Mouse (Mus musculus) embryonic facial prominence, embryonic 13.5 days (tissue): ENCODE data around the gene Sh3tc1. TPM values are rescaled to one million over a fixed set of nuclear protein-coding genes. Genes with fewer than 3 reads are reported as not detected.

Experiments used
- ATAC-seq: fragments of 200-750 bp; cut with Nextera tagmentation; 2 replicates; pipeline ENCODE4 v1.8.0; 2017; ENCODE audit warnings: low read depth; ENCODE audit not compliant: insufficient number of reproducible peaks, insufficient read depth, low FRiP score, low TSS enrichment
- H3K27ac ChIP-seq: fragments of 300-500 bp; sonication (generic); 2 replicates; pipeline ENCODE4 v1.5.1; 2015; ENCODE audit warnings: moderate library complexity, mild to moderate bottlenecking, inconsistent platforms
- H3K27me3 ChIP-seq: fragments of 300-500 bp; sonication (generic); 2 replicates; pipeline ENCODE4 v1.6.1; 2015; ENCODE audit warnings: mild to moderate bottlenecking, inconsistent platforms
- H3K36me3 ChIP-seq: fragments of 300-500 bp; sonication (generic); 2 replicates; pipeline ENCODE4 v1.6.1; 2015; ENCODE audit warnings: mild to moderate bottlenecking, inconsistent platforms
- H3K4me1 ChIP-seq: fragments of 300-500 bp; sonication (generic); 2 replicates; pipeline ENCODE4 v1.6.1; 2015; ENCODE audit warnings: inconsistent platforms
- H3K4me2 ChIP-seq: fragments of 300-500 bp; sonication (generic); 2 replicates; pipeline ENCODE4 v1.6.1; 2015; ENCODE audit warnings: moderate library complexity, mild to moderate bottlenecking, inconsistent platforms
- H3K4me3 ChIP-seq: fragments of 300-500 bp; sonication (generic); 2 replicates; pipeline ENCODE4 v1.5.1; 2015; ENCODE audit warnings: mild to moderate bottlenecking, inconsistent platforms
- H3K9ac ChIP-seq: fragments of 300-500 bp; sonication (generic); 2 replicates; pipeline ENCODE4 v1.6.1; 2015; ENCODE audit warnings: mild to moderate bottlenecking, inconsistent platforms
- H3K9me3 ChIP-seq: fragments of 300-500 bp; sonication (generic); 2 replicates; pipeline ENCODE4 v1.6.1; 2016; ENCODE audit warnings: inconsistent platforms
- WGBS: fragments of 180-500 bp; shearing (Covaris S2); methylation state at CpG from one replicate; pipeline ENCODE4 v1.1.7; 2015; ENCODE audit warnings: mixed read lengths; 5-methylcytosine and 5-hydroxymethylcytosine counted together
- polyA plus RNA-seq: library from polyadenylated mRNA; unstranded; fragments of >200 nt; fragmentation: Nextera tagmentation; extraction: Ambion mirVana; gene quantifications from 2 replicates; pipeline ENCODE4 v1.2.1, GENCODE M21; 2015

Gene Sh3tc1
- polyA plus RNA-seq, 1 experiment from 2014 or later, result 6.5 TPM

DNA sequence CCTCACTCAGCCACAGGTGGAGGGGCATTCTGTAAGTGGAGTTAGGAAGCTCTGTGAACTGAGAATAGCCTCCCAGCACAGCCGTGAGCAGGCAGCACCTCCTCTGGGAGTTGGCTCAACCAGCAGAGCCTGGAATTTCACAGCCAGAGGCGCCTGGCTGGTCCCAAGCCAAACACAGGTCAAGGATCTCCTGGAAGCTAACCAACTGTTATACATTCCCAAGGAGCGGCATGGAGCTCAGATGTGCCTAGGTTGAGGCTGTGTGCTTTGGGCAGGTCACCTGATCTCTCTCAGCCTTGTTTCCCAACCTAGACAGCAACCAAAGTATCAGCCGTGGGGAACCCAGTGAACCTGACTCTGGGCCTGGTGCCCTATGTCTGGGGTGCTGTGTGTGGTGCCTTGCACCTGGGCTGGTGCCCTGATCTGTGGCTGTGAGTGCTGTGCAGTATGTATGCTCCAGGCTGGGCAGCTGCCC is 65.7 kb downstream of the Sh3tc1 start:
- Histone ChIP-seq H3K4me2 (no peak overlapping the region), H3K4me1 (peaks cover 44% of the 10 kb centered on the region), H3K27me3 (peaks cover 24% of the 10 kb centered on the region), H3K4me3 (no peak overlapping the region), H3K27ac (peak overlapping the region; percentile 29), H3K9ac (no peak overlapping the region), H3K9me3 (no peaks in the 10 kb centered on the region), H3K36me3 (no peaks in the 10 kb centered on the region)
- ATAC-seq, result no peak
- WGBS, result 48% methylated on average over 4 of the region's 4 CpGs

DNA sequence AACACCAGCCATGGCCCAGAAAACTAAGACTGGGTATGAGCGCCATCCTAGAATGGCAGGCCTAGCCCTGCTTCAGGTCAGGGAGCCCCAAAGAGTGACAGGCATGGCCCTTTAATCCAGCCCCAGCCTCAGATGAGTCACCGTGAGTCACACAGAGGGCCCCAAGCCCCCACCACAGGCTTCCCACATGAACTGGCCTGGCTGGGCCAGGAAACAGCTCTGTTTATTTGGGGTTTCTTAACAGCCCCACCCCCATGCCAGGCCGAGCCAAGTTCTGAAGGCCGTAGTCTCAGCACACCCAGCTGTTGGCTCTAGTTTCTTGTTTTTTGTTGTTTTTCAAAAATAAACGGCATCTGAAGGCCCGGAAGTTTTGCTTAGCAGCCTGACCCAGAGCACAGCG is 66.7 kb downstream of the Sh3tc1 start:
- peaks cover 41% of the 10 kb centered on the region for H3K4me1 ChIP-seq
- peak; percentile 29; the same call in 1 of the 2 replicates for ATAC-seq
- 47% methylated on average over 7 of the region's 7 CpGs for WGBS

DNA sequence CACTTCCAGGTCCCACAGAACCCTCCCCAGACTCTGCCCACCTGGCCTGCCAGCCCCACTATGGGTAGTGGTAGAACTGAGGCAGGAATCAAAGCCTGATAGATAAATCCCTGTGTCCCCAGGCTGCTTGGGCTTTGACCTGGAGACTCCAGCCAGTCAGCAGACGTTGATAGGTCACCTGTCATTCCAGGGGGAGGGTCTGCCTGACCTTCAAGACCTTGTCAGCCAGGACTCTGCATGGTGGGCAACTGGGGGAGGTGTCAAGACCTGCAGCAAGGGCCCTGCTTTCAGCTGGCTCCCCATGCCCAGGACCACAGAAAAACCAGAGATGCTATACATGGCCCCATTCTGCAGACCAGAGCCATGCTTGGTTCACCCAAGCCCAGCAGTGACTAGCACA is 67.2 kb downstream of the Sh3tc1 start:
- no peaks in the 10 kb centered on the region for H3K36me3 ChIP-seq
- no peak overlapping the region for H3K4me3 ChIP-seq
- peak overlapping the region; percentile 29 for H3K27ac ChIP-seq
- H3K9me3 ChIP-seq, result no peaks in the 10 kb centered on the region
- H3K4me1 ChIP-seq, result peaks cover 41% of the 10 kb centered on the region
- 48% methylated on average over 1 of the region's 1 CpGs for WGBS
- peaks cover 9% of the 10 kb centered on the region for H3K27me3 ChIP-seq
- no peak overlapping the region for H3K4me2 ChIP-seq
- H3K9ac ChIP-seq, result no peak overlapping the region
- ATAC-seq, result no peak

More for the DNA sequence above, 66.7 kb downstream of the Sh3tc1 start:
- Histone ChIP-seq H3K4me2 (no peak overlapping the region), H3K27me3 (peaks cover 14% of the 10 kb centered on the region), H3K4me3 (no peak overlapping the region), H3K9ac (no peak overlapping the region; the same call in 1 of the 2 replicates), H3K9me3 (no peaks in the 10 kb centered on the region), H3K36me3 (no peaks in the 10 kb centered on the region), H3K27ac (peak overlapping the region; percentile 29)

DNA sequence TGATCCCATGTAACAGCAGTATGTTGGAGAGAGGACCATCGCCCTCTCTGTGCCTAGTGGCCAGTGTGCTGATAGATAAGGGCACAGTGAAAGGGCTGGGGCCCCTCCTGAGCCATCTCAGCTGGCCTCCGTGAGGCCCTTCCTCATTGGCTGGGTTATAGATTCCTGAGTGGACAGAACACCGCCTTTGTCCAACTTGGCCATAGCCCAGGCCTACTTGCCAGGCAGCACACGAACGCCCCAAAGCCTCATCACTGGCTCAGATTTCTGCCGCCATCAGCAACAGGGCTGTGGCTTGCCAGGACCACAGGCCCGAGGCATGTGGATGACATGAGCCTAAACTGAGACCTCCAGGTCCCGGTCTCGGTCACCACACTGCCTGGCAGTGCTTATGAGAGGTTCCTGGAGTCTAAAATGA is 68.3 kb downstream of the Sh3tc1 start:
- Histone ChIP-seq H3K9ac (no peak overlapping the region), H3K27ac (no peak overlapping the region), H3K27me3 (no peaks in the 10 kb centered on the region), H3K36me3 (no peaks in the 10 kb centered on the region), H3K9me3 (no peaks in the 10 kb centered on the region), H3K4me3 (no peak overlapping the region), H3K4me2 (no peak overlapping the region), H3K4me1 (peaks cover 41% of the 10 kb centered on the region)
- 75% methylated on average over 9 of the region's 9 CpGs for WGBS
- no peak for ATAC-seq

DNA sequence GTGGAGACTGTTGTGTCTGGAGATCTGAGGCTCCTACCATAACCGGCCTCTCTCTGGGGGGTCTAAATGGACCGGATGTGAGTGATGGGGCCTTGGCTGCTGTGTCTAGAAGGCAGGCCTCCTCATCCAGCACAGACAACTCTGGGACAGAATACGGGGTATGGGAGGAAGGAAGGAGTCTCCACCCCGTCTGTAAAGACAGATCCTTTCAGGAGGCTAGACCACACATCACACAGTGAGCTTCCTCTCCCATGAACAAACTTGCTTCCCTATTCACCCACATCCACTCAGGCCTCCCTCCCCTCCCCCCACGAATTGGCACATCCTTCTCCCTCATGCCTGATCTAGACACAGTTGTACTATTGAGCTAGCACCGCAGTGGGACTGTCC is 69.4 kb downstream of the Sh3tc1 start:
- Histone ChIP-seq H3K36me3 (no peaks in the 10 kb centered on the region), H3K4me2 (no peak overlapping the region), H3K27me3 (no peaks in the 10 kb centered on the region), H3K9ac (no peak overlapping the region), H3K9me3 (no peaks in the 10 kb centered on the region), H3K4me1 (peaks cover 41% of the 10 kb centered on the region), H3K27ac (peak overlapping the region; percentile 28; the same call in 1 of the 2 replicates), H3K4me3 (no peak overlapping the region)
- no peak for ATAC-seq
- 35% methylated on average over 6 of the region's 6 CpGs for WGBS

DNA sequence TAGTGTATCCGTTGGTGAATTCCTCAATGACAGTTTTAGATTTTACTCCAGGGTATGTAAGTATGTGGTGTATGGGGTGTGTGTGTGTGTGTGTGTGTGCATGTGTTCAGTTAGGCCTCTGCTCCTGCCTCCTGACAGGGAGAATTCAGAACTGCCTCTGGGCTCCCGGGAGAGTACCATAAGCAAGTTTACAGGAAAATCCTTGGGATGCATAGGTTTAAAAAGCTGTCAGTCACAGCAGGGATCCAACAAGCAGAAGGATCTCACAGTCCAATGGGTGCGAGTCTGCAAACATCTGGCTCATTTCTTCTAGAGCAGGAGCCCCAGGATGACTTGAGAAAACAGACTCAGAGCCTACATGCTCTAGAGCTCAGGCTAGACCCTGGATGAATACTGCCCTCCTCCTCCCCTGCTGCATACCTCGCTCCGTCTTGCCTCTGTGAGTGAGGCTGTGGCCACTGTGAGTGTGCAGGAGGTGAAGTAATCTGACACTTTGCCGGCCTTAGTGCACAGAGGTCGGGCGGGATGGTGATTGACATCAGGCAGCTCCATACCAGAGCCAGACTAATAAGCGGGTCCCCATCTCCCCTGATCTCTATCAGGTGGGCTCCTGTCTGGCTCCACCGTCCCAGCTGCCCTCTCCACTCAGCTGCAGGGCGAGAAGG is 69.9 kb downstream of the Sh3tc1 start:
- Histone ChIP-seq H3K4me2 (no peak overlapping the region), H3K9ac (no peak overlapping the region), H3K9me3 (no peaks in the 10 kb centered on the region), H3K27ac (peak overlapping the region; percentile 28; the same call in 1 of the 2 replicates), H3K27me3 (no peaks in the 10 kb centered on the region), H3K4me3 (no peak overlapping the region), H3K36me3 (no peaks in the 10 kb centered on the region), H3K4me1 (peaks cover 41% of the 10 kb centered on the region)
- no peak for ATAC-seq
- WGBS, result 12% methylated on average over 11 of the region's 11 CpGs

DNA sequence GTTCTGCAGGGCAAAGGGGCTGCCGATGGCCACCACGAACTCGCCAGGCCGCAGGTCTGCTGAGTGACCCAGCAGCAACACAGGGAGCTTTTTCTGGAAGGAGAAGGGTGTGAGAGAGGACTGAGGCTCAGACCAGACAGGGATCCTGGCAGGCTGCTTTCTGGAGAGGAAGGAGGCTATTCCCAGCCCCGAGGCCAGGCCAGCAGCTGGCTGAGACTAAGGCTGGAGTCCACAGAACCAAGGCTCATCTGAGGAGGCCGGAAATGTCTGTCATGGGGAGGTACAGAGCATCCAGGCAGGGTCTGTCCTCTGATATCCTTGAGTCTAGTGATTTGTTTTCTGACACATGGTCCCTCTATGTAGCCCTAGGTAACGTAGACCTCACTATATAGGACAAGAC is 73.6 kb downstream of the Sh3tc1 start:
- Histone ChIP-seq H3K9me3 (no peaks in the 10 kb centered on the region), H3K27ac (no peak overlapping the region), H3K27me3 (no peaks in the 10 kb centered on the region), H3K4me3 (no peak overlapping the region), H3K9ac (no peak overlapping the region), H3K36me3 (no peaks in the 10 kb centered on the region), H3K4me2 (no peak overlapping the region), H3K4me1 (peaks cover 20% of the 10 kb centered on the region)
- 87% methylated on average over 7 of the region's 7 CpGs for WGBS
- ATAC-seq, result no peak

DNA sequence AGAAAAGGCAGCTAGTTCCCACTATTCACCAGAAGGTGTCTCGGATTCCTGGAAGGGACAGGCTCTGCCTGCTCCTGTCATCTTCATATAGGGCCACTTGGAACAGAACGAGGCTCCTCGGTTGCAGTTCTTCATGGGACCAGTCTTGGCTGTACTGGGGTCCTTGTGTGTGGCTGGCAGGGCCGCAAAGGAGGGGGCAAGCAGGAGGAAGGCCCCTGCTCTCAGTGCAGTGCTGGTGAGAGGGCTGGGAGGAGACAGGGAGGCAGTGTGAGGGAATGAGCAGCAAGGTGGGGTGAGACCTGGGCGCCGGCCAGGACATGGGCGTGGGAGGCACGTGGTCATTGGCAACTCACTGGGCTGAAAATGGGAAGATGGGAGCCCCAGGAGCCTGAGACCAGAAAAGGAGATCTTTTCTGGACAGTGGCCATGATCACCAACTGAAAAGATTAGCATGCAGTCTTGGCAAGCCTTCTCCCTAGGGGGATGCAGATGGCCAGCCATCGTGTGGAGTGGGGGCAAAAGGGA is 77.7 kb downstream of the Sh3tc1 start:
- no peaks in the 10 kb centered on the region for H3K4me1 ChIP-seq
- H3K27ac ChIP-seq, result no peak overlapping the region
- H3K36me3 ChIP-seq, result no peaks in the 10 kb centered on the region
- 82% methylated on average over 9 of the region's 9 CpGs for WGBS
- H3K27me3 ChIP-seq, result no peaks in the 10 kb centered on the region
- no peaks in the 10 kb centered on the region for H3K9me3 ChIP-seq
- H3K4me3 ChIP-seq, result no peak overlapping the region
- H3K9ac ChIP-seq, result no peak overlapping the region
- H3K4me2 ChIP-seq, result no peak overlapping the region
- ATAC-seq, result no peak

DNA sequence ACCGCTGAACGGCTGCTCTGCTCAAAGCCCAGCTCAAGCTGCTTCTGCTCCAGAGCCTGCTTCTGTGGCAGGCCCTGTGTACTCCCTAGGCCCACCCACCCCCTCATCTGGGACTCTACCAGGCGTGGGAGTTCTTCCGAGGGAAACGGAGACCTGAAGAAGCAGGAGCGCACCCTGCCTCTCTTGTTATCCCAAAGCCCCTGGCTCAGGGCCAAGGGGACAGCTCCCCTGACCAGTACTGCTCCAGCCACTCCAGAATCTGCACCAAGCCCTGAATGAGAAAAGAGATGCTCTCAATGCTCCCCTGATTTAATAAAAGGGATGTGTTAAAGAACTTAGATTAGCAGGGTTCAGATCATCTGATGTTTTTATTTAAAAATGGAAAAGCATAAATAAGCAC is 78.6 kb downstream of the Sh3tc1 start:
- no peak for ATAC-seq
- Histone ChIP-seq H3K4me3 (no peak overlapping the region), H3K9ac (no peak overlapping the region), H3K27me3 (no peaks in the 10 kb centered on the region), H3K27ac (no peak overlapping the region), H3K4me1 (no peaks in the 10 kb centered on the region), H3K4me2 (no peak overlapping the region), H3K9me3 (no peaks in the 10 kb centered on the region), H3K36me3 (no peaks in the 10 kb centered on the region)
- 74% methylated on average over 6 of the region's 6 CpGs for WGBS

DNA sequence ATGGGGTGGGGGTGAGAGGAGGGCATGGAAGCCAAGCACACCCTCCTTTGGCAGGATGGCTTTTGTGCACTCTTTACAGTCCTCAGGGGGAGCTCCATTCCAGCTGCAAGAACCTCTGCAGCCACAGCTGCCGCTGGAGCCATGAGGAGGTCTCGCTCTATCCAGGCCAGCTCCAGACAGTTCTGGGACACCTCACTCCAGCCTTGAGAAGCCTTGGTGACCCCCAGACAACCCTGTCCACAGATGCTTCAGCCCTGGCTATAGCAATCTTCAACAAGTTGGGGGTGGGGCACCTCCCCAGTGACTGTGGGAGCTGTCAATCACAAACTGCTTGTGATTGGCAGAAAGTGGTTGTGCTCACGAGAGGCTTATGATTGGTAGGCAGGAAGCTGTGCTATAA is 80.3 kb downstream of the Sh3tc1 start:
- Histone ChIP-seq H3K9me3 (no peaks in the 10 kb centered on the region), H3K4me3 (no peak overlapping the region), H3K9ac (no peak overlapping the region), H3K27me3 (no peaks in the 10 kb centered on the region), H3K27ac (no peak overlapping the region), H3K4me2 (no peak overlapping the region), H3K4me1 (no peaks in the 10 kb centered on the region), H3K36me3 (no peaks in the 10 kb centered on the region)
- 53% methylated on average over 3 of the region's 3 CpGs for WGBS
- ATAC-seq, result no peak

DNA sequence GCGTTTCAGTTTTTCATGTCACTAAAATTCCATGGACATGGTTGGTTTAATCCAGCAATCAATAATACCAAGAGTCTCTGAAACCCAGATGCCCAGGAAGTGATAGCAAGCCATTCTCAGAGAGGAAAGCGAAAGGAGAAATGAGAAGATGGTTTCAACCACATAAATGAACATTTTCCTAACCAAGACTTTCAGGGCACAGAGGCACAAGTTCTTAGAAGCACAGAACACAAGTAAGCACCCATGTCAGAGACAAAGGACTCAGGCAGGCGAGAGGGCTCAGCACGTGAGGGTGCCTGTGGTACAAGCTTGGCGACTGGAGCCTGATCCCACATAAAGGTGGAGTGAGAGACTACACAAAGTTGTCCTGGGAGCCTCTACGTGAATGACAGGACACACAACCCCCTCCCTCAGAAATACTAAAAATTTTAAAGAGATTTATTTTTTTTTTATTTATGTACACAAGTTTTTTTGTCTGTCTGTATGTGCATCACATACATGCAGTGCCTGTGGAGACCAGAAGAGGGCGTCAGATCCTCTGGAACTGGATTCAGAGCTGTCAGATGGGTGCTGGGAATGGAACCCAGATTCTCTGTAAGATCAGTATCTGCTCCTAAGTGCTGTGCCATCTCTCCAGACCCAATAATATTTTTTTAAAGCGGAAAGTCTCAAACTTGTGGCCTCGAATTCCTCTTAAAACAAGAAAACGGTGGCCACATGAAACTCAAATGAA is 83.9 kb downstream of the Sh3tc1 start:
- Histone ChIP-seq H3K4me2 (no peak overlapping the region), H3K27ac (no peak overlapping the region), H3K9ac (no peak overlapping the region), H3K9me3 (no peaks in the 10 kb centered on the region), H3K4me3 (no peak overlapping the region), H3K4me1 (no peaks in the 10 kb centered on the region), H3K27me3 (no peaks in the 10 kb centered on the region), H3K36me3 (no peaks in the 10 kb centered on the region)
- no peak for ATAC-seq
- WGBS, result 88% methylated on average over 10 of the region's 10 CpGs
